Mouse (Mus musculus) heart, adult 9 months (tissue): ENCODE results near the gene Snx3.

Experiments
- DNase-seq, 2 experiments: peaks; one replicate each; pipeline ENCODE4 v3.0.0; 2022; ENCODE audit warnings: low spot score in 2 of 2

The Snx3 gene

DNA sequence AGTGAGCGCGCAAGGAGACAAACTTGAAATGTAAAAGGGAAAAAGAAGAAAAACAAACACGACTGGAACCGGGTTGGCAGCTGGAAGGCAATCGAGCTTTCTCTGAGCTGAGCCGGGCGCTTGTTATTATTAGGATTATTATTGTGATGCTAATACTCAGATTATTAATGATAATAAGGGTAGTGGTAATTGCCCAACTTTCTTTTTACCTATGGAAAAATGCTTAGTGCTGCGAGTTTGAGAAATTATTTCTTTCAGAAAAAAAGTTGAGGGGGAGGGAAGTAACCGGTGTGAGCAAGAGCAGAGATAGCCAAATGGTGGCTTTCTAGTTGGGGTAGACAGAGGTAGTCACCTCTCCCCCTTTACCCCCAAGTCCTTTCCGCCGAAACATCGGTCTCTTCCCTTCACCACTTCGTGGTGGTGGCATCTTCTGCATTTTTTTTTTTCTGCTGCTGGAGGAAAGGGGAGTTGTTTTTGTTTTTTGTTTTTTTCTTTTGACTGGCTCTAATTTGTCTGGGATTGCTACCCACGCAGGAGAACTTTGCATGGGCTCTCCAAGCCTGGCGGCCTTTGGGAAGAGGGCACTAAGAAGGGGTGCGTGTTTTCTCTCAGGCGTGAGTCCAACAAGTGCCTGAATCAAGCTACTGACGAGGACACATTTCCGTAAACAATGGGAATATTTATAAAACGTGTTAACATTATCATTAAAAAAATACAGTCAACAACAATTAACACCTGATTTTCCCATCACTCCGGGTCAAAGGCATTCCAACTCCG, 77.1 kb downstream of the Snx3 start:
- DNase-seq = no peak

DNA sequence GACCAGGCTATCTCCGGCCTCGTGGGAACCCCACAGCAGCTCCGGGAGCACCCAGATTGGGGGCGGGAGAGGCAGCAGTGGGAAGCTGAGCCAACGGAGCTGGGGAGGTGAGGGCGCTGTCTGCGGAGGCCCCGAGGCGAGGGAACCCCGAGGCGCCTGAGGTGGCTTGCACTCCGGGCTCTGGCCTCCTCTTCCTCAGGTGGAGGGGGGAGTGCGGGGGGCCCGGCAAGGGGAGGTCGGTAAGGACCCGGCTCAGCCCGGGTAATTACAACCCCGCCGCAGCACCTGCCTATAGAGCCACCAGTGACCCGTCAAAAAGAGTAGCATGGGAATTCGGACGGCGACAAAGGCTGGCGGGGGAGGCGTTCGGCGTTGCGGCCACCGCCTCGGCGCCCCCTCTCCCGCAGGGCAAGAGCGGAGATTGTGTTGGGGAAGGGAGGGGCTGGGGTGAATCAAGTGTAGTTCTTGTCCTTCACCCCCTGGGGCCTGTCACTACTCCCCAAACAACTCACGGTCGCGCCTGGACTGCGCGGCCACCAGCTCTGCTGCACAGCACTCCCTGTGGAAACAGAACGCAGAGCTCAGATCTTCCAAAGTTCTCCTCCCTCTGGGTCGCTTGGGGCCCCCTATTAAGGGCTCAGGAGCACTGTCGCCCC, 77.8 kb downstream of the Snx3 start:
- no peak for DNase-seq

DNA sequence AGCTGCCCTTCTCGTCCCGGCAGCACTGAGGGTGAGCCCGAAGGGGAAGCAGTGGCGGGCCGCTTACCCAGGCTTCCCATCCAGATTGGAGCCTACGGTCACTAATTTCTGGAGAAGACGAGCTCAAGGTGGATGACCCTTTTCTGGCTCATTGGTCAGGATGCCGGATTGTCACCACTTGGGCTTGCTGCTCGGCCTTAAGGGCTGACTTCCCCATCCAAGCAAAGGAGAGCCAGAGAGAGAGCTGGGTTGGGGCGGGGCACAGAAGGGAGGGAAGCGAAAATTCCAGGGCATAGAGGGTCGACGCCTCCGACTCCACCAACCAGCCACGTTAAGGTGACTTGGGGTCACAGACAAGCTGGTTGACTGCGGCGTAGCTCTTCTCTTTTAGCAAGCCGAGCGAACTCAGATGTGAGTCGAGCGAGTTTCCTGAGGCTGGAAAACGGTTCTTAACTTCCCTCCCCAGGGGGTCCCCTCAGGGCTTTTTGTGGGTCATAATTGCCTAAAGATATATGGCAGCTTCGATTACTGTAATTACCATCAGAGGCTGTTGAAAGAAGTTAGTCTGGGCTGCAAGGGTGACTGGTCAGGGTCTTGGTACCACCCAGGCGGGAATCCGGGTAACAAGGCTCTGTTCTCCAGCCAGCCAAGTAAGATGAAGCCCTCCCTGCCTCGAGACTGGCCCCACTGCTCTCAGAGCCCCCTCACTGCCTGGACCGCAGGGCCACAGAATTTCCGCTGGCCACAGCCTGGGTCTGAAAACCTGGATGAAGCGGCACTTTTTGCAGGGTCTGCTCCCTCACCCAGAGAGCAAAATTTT, 78.5 kb downstream of the Snx3 start:
- no peak for DNase-seq

DNA sequence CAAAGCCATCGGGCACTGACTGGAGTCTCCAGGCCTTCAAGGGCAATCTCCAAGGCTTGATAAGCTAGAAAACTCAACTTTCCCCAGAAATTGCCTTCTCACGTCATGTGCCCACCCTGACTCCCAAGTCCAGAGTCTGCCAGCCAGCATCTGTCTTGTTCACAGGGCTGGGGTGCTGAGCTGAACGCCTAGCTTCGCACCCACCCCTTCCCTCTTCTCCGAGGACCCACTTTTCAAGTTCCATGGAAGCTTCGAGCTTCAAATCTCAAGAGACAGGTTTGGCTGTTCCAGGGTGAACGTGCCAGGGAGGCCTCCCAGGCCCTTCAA, 79.1 kb downstream of the Snx3 start:
- DNase-seq = no peak

DNA sequence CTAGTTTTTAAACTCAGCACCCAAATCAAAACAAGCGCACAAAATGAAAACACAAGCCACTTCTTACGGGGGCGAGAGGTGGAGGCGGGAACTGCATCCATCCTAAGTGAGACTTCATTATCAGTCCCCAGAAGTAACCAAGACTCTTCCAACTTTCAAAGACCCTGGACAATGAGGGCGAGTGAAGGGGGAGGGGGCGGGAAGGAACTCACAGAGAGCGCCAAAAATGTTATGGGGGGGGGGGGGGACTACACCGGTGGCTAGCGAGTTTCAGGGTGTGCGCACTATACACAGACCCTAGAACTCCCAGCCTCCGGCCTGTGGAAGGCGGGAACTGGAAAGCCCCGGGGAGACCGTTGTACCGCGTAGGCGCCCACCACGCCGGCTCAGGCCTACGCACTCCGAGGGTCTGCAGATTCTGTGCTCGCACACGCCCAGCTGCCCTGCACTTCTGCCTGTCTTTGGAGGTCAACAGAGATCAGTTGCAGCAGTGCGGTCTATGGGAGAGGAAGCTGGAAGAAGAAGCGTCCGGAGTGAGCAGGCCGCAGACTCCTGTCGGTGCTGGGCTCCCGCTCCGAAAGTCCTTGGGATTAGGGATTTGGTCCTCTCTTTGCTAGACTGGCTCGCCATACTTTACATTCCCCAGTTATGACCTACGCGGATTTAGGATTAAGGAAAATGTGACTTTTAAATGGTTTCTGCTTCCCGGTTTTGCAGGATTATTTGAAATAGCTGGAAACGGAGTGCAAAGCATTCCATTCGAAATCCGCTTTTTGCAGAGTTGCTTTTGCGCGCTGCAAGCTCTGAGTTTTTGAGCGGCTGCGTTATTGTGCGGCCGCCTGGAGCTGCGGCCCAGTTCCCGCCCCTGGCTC, 80.1 kb downstream of the Snx3 start:
- no peak for DNase-seq

DNA sequence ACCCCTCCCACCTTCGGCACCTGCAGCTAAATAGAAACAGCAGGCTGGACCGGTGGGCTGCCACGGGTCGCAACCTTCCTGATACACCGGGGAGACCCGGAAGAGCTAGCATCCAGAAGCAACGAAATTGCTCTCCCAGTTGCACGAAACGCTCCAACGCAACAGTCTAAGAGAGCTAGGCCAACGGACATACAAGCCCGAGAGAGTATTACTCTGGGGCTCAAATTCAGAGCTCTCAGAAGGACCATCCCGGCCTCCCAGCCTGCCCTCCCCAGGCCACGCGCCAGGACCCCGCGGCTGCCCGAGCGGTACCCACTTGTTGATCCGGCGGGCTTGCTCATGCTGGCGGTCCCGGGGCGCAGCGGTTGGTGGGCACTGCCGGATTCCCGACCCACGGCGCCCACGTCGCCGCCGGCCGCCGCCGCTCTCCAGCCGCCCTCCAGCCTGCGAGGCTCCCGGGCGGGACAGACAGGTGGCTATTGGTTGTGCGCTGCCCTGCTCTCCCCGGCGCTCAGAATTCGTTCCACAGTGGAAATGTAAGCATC, 80.8 kb downstream of the Snx3 start:
- DNase-seq = no peak

DNA sequence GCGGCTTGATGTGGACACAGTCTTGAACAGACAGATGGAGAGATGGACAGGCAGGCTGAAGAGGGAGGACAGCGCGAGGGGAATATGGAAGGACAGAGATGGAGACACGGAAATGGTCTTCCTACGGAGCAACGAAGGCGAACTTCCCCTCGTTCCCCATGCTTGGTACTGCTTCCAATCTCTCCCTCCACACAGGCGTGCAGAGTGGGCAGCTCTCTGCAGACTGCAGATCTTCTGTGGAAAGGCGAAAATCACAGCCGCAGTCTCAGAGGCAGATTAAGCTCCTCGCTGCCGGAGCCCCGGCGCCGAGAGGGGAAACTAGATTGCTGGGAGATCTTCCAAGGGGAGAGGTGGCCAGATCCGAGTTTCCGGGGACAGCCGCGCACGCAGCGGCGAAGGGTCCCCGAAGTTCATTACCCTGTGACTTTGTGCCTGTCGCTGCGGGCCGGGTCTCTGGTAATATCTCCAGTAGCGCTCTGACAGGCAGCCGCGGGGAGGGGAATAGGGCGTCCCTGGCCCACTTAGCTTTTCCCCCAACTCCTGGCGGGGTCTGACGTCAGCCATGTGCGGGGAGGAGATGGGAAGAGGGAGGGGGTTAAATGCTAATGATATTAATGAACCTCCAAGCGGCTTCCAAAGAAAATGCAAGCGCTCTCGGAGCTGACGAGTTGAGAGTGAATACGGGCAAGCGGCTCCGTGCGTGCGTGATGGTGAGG, 81.5 kb downstream of the Snx3 start, which contains the start of the genes Nr2e1 and Ostm1:
TSS of gene Nr2e1 (minus strand) at position 476 of the 716 bp plus-strand sequence.
TSS of gene Ostm1 (plus strand) at position 666 of the 716 bp plus-strand sequence.
- no peak for DNase-seq

DNA sequence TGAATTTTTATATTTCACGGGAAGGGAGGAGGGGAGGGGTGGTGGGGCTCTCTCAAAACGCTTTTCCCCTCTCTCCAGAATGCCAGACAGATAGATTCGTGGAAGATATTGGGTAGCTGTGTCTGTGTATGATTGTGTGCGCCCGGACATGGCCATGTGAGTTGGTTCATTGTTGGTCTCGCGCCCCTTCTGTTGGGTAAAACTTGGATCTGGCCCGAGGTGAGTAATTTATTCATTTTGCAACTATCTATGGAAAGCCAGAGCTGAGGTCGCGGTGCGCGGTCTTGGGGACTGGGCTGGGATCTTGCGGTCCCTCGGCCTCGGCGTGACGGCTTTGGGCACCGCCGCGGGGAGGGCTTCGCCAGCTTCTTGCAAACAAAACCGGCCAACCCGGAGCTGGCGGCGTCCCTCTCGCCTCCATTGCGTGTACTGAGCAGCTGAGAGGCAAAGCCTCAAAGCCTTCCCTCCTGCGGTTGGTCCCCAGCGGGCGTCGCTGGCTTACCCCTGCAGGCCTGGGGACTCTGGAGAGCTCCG, 82.1 kb downstream of the Snx3 start:
- no peak for DNase-seq

DNA sequence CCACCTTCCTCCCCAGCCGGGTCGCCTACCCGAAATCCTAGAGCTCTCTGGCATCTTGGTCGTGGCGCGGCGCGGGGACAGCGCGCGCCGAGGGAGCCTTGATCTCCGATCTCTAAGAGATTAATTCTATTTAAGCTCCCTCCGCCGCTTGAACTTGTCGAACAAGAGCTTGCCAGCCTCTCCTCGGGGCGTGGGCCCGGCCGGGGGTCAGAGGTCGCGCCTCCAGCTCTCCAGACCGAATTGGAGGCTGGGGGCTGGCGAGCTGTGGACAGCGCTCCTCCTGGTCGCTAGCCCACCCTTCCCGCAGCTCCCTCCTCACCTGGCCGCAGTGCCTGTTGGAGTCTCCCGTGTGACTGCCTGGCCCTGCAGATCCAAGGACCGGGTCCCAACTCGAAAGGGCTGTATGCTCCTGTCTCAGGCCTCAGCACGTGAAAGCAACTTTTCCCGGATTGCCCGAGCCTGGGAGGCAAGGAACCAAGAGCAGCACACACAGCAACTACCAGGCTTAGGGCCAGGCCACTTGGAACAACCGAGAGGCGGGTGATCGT, 82.7 kb downstream of the Snx3 start:
- no peak for DNase-seq
